Mouse (Mus musculus): ENCODE measurements around the gene Lrig2.

DNA sequence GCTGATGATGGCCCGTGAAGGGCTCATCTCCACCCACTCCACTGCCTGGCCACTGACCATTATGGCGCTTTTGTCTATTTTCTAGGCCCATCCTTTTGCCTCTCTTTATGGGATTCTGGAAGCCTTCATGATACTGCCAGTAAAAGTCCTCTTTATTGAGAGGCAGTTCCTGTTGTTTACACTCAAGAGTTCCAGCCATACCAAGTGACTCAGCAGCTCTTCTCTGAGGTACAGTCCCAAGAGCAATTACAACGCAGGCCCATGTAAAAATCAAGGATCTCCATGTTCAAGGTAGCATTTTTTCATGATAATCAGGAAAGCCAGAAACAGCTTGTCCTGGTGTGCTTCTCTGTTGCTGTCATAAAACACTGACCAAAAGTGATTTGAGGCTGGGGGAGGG lies 75.8 kb downstream of the Lrig2 start:
- no peak for TF ChIP-seq HCFC1 (IDR thresholded peaks at IDR 0.05; ENCODE audit: borderline replicate concordance, insufficient read depth, low read length)
- no peak for TF ChIP-seq ZNF384 (IDR thresholded peaks at IDR 0.05; ENCODE audit: low read depth, low read length)
